In the genomic region with DNA sequence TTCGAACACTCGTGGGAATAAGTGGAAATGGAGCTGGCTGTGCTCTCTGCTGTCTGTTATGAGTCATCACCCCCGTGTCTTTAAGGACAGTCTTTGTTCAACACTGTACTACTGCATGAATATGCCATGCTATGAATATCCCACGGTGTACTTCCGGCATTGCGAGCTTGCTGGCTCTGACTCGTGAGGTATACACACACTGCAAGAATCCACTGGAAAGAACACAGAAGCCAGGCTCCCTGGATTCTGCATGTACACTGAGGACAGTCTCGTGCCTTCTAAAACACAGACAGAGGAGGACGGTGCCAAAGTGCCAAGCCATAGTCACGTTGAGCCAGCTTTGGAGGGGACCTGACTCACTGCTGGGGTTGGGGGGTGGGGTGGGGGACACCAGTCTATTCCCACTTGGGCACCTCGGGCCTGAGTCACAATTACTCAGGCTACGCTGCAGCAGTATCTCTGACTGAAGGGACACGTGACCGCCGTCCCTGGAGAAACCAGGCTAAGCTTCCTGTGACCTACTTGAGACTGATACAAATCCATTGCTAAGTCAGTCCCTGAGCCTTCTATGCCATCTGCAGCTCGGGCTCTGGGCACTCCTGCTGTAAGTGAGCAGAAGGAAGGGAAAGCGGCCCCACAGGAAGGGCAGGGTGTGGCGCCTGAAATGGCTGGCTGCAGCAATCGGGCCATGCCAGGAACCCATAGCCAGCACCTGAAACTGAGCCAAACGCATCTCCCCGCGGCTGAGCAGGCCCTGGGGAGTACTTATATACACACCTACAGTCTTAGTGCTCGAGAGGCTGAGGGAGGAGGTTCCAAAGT, we compare ENCODE assay signal across 9 mouse cellular contexts. TPM values are rescaled to one million over a fixed set of nuclear protein-coding genes. Genes with fewer than 3 reads are reported as not detected.
DNase-seq lines count a peak whose midpoint lies in the region; ATAC-seq and TF ChIP-seq lines count a peak whose summit lies in the region.
"Had no signal": no experiment of that assay in that cellular context is flagged by ENCODE, and none has a peak within 500 bp of the region (broad histone marks: within the 10 kb centered on the region; RNA-seq: fewer than 3 reads in every experiment).

No protein-coding gene starts in this region.

- no peak for DNase-seq in liver
- DNase-seq in adrenal gland, postnatal 25 days, result peak; percentile 73
- DNase-seq in left cerebral cortex, adult 2 months (ENCODE audit: extremely low spot score in 1 of 2, low spot score in 2 of 2), result peak; percentile 42 to 55
- DNase-seq in retina, postnatal 7 days (ENCODE audit: low read depth, low spot score), result peak; percentile 84
- DNase-seq in forebrain, embryonic 10.5 days (ENCODE audit: extremely low spot score, low spot score), result no peak

- H3K9ac ChIP-seq in liver, embryonic 16.5 days (ENCODE audit: low read depth, low read length), result no peak overlapping the region
- no peak overlapping the region for H3K9ac ChIP-seq in forebrain, embryonic 12.5 days

- 74% methylated on average over 23 of the region's 23 CpGs for WGBS in liver, embryonic 16.5 days (ENCODE audit: insufficient replicate concordance)
- 90% methylated on average over 23 of the region's 23 CpGs for WGBS in forebrain, embryonic 10.5 days
- 85% methylated on average over 23 of the region's 23 CpGs for WGBS in forebrain, embryonic 12.5 days

- H3K27me3 ChIP-seq in liver, embryonic 16.5 days (ENCODE audit: control insufficient read depth, insufficient read depth, low read depth, low read length), result no peaks in the 10 kb centered on the region
- H3K27me3 ChIP-seq in forebrain, embryonic 10.5 days (ENCODE audit: poor library complexity, severe bottlenecking), result no peaks in the 10 kb centered on the region
- no peaks in the 10 kb centered on the region for H3K27me3 ChIP-seq in forebrain, embryonic 12.5 days

- TF ChIP-seq CTCF in left cerebral cortex, adult 2 months (IDR thresholded peaks at IDR 0.05), result no peak

- no peak overlapping the region for H3K4me2 ChIP-seq in liver, embryonic 16.5 days (ENCODE audit: low read depth, low read length)
- H3K4me2 ChIP-seq in forebrain, embryonic 12.5 days, result no peak overlapping the region

- H3K9me3 ChIP-seq in liver, embryonic 16.5 days (replicated peaks; ENCODE audit: control insufficient read depth, low read length), result no peaks in the 10 kb centered on the region
- H3K9me3 ChIP-seq in forebrain, embryonic 10.5 days, result no peaks in the 10 kb centered on the region
- H3K9me3 ChIP-seq in forebrain, embryonic 12.5 days, result no peaks in the 10 kb centered on the region

- no peaks in the 10 kb centered on the region for H3K4me1 ChIP-seq in liver, embryonic 16.5 days (ENCODE audit: control insufficient read depth, low read depth, low read length)
- peaks cover 16% of the 10 kb centered on the region for H3K4me1 ChIP-seq in forebrain, embryonic 10.5 days
- H3K4me1 ChIP-seq in forebrain, embryonic 12.5 days, result no peaks in the 10 kb centered on the region

- no peak overlapping the region for H3K27ac ChIP-seq in liver, embryonic 16.5 days (ENCODE audit: low read length)
- H3K27ac ChIP-seq in left cerebral cortex, adult 2 months, result peak overlapping the region; percentile 73
- H3K27ac ChIP-seq in forebrain, embryonic 10.5 days, result no peak overlapping the region
- no peak overlapping the region for H3K27ac ChIP-seq in forebrain, embryonic 12.5 days

- intact Hi-C loops in left cerebral cortex, adult 2 months (cut with DNase I), result loop anchor here (1.0 kb wide), 1 partner anchor 40 kb away; no protein-coding TSS in a partner anchor

- H3K4me3 ChIP-seq in liver, embryonic 16.5 days (ENCODE audit: low read depth, low read length), result no peak overlapping the region
- H3K4me3 ChIP-seq in left cerebral cortex, adult 2 months, result no peak overlapping the region
- no peak overlapping the region for H3K4me3 ChIP-seq in forebrain, embryonic 10.5 days
- no peak overlapping the region for H3K4me3 ChIP-seq in forebrain, embryonic 12.5 days (replicated peaks)

- ATAC-seq in liver, embryonic 16.5 days (ENCODE audit: low read depth), result 0 out of 2 replicates have a peak, but pooled peaks have one; percentile 17
- peak; percentile 81 for ATAC-seq in frontal cortex, adult (ENCODE audit: low TSS enrichment)
- ATAC-seq in forebrain, embryonic 12.5 days (ENCODE audit: low FRiP score), result no peak

- H3K36me3 ChIP-seq in liver, embryonic 16.5 days (ENCODE audit: control insufficient read depth, insufficient read depth), result peaks cover 70% of the 10 kb centered on the region
- H3K36me3 ChIP-seq in forebrain, embryonic 10.5 days (replicated peaks), result peaks cover 6% of the 10 kb centered on the region; the same call in 1 of the 2 replicates
- peaks cover 6% of the 10 kb centered on the region; the same call in 1 of the 2 replicates for H3K36me3 ChIP-seq in forebrain, embryonic 12.5 days (replicated peaks)

RNA-seq across cellular contexts. Expression of a gene that starts 48.0 kb away (rescaled TPM):
- 0.07 TPM in 1 of 2 replicates, not detected in the other for polyA plus RNA-seq in liver, embryonic 16.5 days (2015; fragmentation: Nextera tagmentation; extraction: Ambion mirVana)
- total RNA-seq in adrenal gland, postnatal 25 days (2021), result 36.1 and 52.0 TPM in 2 replicates
- under 1 TPM in 1 of 2 experiments, not detected in 1; 0.34 TPM for total RNA-seq in left cerebral cortex, adult 2 months (2021)
- polyA plus RNA-seq in forebrain, embryonic 10.5 days (2016; fragmentation: Nextera tagmentation; extraction: Ambion mirVana), result not detected in 2 replicates
- polyA plus RNA-seq in forebrain, embryonic 12.5 days (2016; fragmentation: Nextera tagmentation; extraction: Ambion mirVana), result not detected in 2 replicates
- polyA plus RNA-seq: spleen, adult 2 months had no signal

Comparison
In these comparisons a context has a peak if more than half of its experiments do, and no peak if none do; other contexts are left out.
1. DNase-seq: peak in adrenal gland, postnatal 25 days (single experiment), left cerebral cortex, adult 2 months (2 of 2) and retina, postnatal 7 days (single experiment); none in liver (single experiment) and forebrain, embryonic 10.5 days (single experiment).